In genomic region chr6:54752076-54752475, GRCm38 (mm10) we compare ENCODE assay signal across 16 mouse cellular contexts.
DNase-seq lines count a peak whose midpoint lies in the region; ATAC-seq and TF ChIP-seq lines count a peak whose summit lies in the region.
"Had no signal": no experiment of that assay in that cellular context is flagged by ENCODE, and none has a peak within 500 bp of the region (broad histone marks: within the 10 kb centered on the region; RNA-seq: fewer than 3 reads in every experiment).

No protein-coding gene starts in this region.

- 17% methylated on average over 3 of the region's 3 CpGs for WGBS in lung, postnatal 0 days

- H3K9me3 ChIP-seq in lung, postnatal 0 days (ENCODE audit: low read length), result no peaks in the 10 kb centered on the region
- H3K9me3 ChIP-seq: G1E; limb, embryonic 12.5 days had no signal

- no peak overlapping the region for H3K4me2 ChIP-seq in lung, postnatal 0 days (replicated peaks; ENCODE audit: low read depth, low read length)
- H3K4me2 ChIP-seq: limb, embryonic 12.5 days had no signal

- ATAC-seq in lung, postnatal 0 days, result no peak
- ATAC-seq in megakaryocyte progenitor cell, adult 5-6 weeks (replicated peaks; ENCODE audit: poor library complexity), result peak; percentile 46

- no peak overlapping the region for H3K4me3 ChIP-seq in lung, postnatal 0 days (ENCODE audit: low read depth, low read length)
- no peak overlapping the region for H3K4me3 ChIP-seq in bone marrow macrophage, adult 2 months (ENCODE audit: insufficient read depth, low read length)
- H3K4me3 ChIP-seq: limb, embryonic 12.5 days had no signal

- H3K4me1 ChIP-seq in lung, postnatal 0 days (ENCODE audit: insufficient read depth, low read depth, low read length), result no peaks in the 10 kb centered on the region
- peaks cover 20% of the 10 kb centered on the region for H3K4me1 ChIP-seq in bone marrow macrophage, adult 2 months (ENCODE audit: control insufficient read depth, insufficient read depth, low read length)
- H3K4me1 ChIP-seq: limb, embryonic 12.5 days had no signal

- TF ChIP-seq POLR2A in bone marrow macrophage, adult 2 months (IDR thresholded peaks at IDR 0.05; ENCODE audit: borderline replicate concordance, low read depth, low read length), result no peak

- no peaks in the 10 kb centered on the region for H3K27me3 ChIP-seq in lung, postnatal 0 days (replicated peaks; ENCODE audit: insufficient read depth, low read length)
- H3K27me3 ChIP-seq: limb, embryonic 12.5 days had no signal

- TF ChIP-seq CTCF in lung, postnatal 0 days (IDR thresholded peaks at IDR 0.05), result no peak
- TF ChIP-seq CTCF in bone marrow macrophage, adult 2 months (IDR thresholded peaks at IDR 0.05; ENCODE audit: low read depth, low read length), result no peak

- DNase-seq in lung, adult 18-20 months, result peak; percentile 14 to 33
- no peak for DNase-seq in lung, postnatal 0 days (ENCODE audit: low spot score)
- DNase-seq in CD4-positive helper T cell, adult 2 months (ENCODE audit: low read depth, low spot score), result peak; percentile 34
- no peak for DNase-seq in adrenal gland, postnatal 4 days (ENCODE audit: low spot score in 2 of 2)
- no peak for DNase-seq in left cerebral cortex, postnatal 25 days (ENCODE audit: low spot score in 2 of 2)
- no peak for DNase-seq in layer of hippocampus, adult 9-10 months (ENCODE audit: low spot score)
- DNase-seq: cerebellum, adult 11-12 months; embryo, embryonic 11 days; kidney, adult 8-10 months; right cerebral cortex, postnatal 25 days; thymus, postnatal 14 days had no signal

- H3K27ac ChIP-seq in lung, postnatal 0 days (ENCODE audit: low read length), result no peak overlapping the region; the same call in 1 of the 2 replicates
- peak overlapping the region; percentile 55 for H3K27ac ChIP-seq in bone marrow macrophage, adult 2 months (ENCODE audit: insufficient read depth, low read depth, low read length)
- H3K27ac ChIP-seq: limb, embryonic 12.5 days; macrophage had no signal

- H3K9ac ChIP-seq in lung, postnatal 0 days (replicated peaks; ENCODE audit: low read depth), result no peak overlapping the region
- H3K9ac ChIP-seq: limb, embryonic 12.5 days had no signal

- intact Hi-C loops in left cerebral cortex, postnatal 25 days (cut with DNase I), result no loop called here

- no peaks in the 10 kb centered on the region for H3K36me3 ChIP-seq in lung, postnatal 0 days (ENCODE audit: insufficient read depth, low read length)
- H3K36me3 ChIP-seq: G1E; limb, embryonic 12.5 days had no signal

- TF ChIP-seq EP300 in lung, postnatal 0 days (IDR thresholded peaks at IDR 0.05), result no peak

Comparison
In these comparisons a context has a peak if more than half of its experiments do, and no peak if none do; other contexts are left out.
1. DNase-seq: peak in lung, adult 18-20 months (2 of 2) and CD4-positive helper T cell, adult 2 months (single experiment); none in lung, postnatal 0 days (single experiment), adrenal gland, postnatal 4 days (0 of 2), left cerebral cortex, postnatal 25 days (0 of 2) and layer of hippocampus, adult 9-10 months (single experiment).